ENCODE assay signal across 11 mouse cellular contexts in genomic region chr7:27685220-27685619, GRCm38 (mm10). TPM values are rescaled to one million over a fixed set of nuclear protein-coding genes. Genes with fewer than 3 reads are reported as not detected.
DNase-seq lines count a peak whose midpoint lies in the region; ATAC-seq and TF ChIP-seq lines count a peak whose summit lies in the region.
"Had no signal": no experiment of that assay in that cellular context is flagged by ENCODE, and none has a peak within 500 bp of the region (broad histone marks: within the 10 kb centered on the region; RNA-seq: fewer than 3 reads in every experiment).

No protein-coding gene starts in this region.

- H3K4me2 ChIP-seq in lung, embryonic 14.5 days, result peak overlapping the region; percentile 26; the same call in 1 of the 2 replicates
- peak overlapping the region; percentile 39 for H3K4me2 ChIP-seq in hindbrain, embryonic 14.5 days (replicated peaks)
- H3K4me2 ChIP-seq in neural tube, embryonic 12.5 days (replicated peaks), result peak overlapping the region; percentile 50

- peak; percentile 5 for DNase-seq in lung, embryonic 14.5 days
- no peak for DNase-seq in lung, postnatal 36 days
- no peak for DNase-seq in hindbrain, embryonic 14.5 days (ENCODE audit: low spot score)
- DNase-seq in thymus, postnatal 0 days (ENCODE audit: low spot score), result no peak
- DNase-seq in cerebellum, adult 11-12 months, result no peak
- DNase-seq: adrenal gland, adult 8-10 months; gastrocnemius, adult 2 months; kidney, adult 8-10 months had no signal

- no peak for ATAC-seq in lung, embryonic 14.5 days (ENCODE audit: insufficient read depth)
- no peak for ATAC-seq in hindbrain, embryonic 14.5 days (ENCODE audit: low FRiP score)
- ATAC-seq in neural tube, embryonic 12.5 days (ENCODE audit: low FRiP score, low read depth), result no peak

- H3K4me1 ChIP-seq in lung, embryonic 14.5 days (ENCODE audit: insufficient read depth), result no peaks in the 10 kb centered on the region
- peaks cover 10% of the 10 kb centered on the region; the same call in 1 of the 2 replicates for H3K4me1 ChIP-seq in embryonic fibroblast, embryonic 13.5 days (ENCODE audit: control insufficient read depth, insufficient read depth, low read length)
- peaks cover 13% of the 10 kb centered on the region for H3K4me1 ChIP-seq in hindbrain, embryonic 14.5 days (replicated peaks; ENCODE audit: control insufficient read depth, insufficient read depth, low read length)
- peaks cover 14% of the 10 kb centered on the region for H3K4me1 ChIP-seq in neural tube, embryonic 12.5 days

- H3K4me3 ChIP-seq in lung, embryonic 14.5 days (ENCODE audit: low read depth, low read length), result no peak overlapping the region
- no peak overlapping the region for H3K4me3 ChIP-seq in embryonic fibroblast, embryonic 13.5 days (ENCODE audit: insufficient read depth, low read length)
- H3K4me3 ChIP-seq in hindbrain, embryonic 14.5 days (replicated peaks; ENCODE audit: low read length), result peak overlapping the region; percentile 2; the same call in 1 of the 2 replicates
- 0 out of 2 replicates have a peak overlapping the region, but pooled peaks have one; percentile 7 for H3K4me3 ChIP-seq in neural tube, embryonic 12.5 days
- H3K4me3 ChIP-seq: gastrocnemius, adult 2 months had no signal

- TF ChIP-seq CTCF in lung, embryonic 14.5 days (IDR thresholded peaks at IDR 0.05; ENCODE audit: low read depth), result no peak
- TF ChIP-seq CTCF in embryonic fibroblast, embryonic 13.5 days (IDR thresholded peaks at IDR 0.05; ENCODE audit: borderline replicate concordance, insufficient read depth, low read length), result no peak

- no peak overlapping the region for H3K9ac ChIP-seq in lung, embryonic 14.5 days
- peak overlapping the region; percentile 42 for H3K9ac ChIP-seq in hindbrain, embryonic 14.5 days
- no peak overlapping the region for H3K9ac ChIP-seq in neural tube, embryonic 12.5 days

- no peaks in the 10 kb centered on the region for H3K27me3 ChIP-seq in lung, embryonic 14.5 days (ENCODE audit: insufficient read depth, low read length)
- no peaks in the 10 kb centered on the region for H3K27me3 ChIP-seq in hindbrain, embryonic 14.5 days (ENCODE audit: control insufficient read depth, insufficient read depth, low read length)
- H3K27me3 ChIP-seq in neural tube, embryonic 12.5 days (replicated peaks), result no peaks in the 10 kb centered on the region

- TF ChIP-seq POLR2A in embryonic fibroblast, embryonic 13.5 days (IDR thresholded peaks at IDR 0.05; ENCODE audit: low read depth, low read length), result peak; percentile 24; the same call in 1 of the 2 replicates

- 39% methylated on average over 5 of the region's 5 CpGs for WGBS in lung, embryonic 14.5 days
- WGBS in hindbrain, embryonic 14.5 days, result 45% methylated on average over 5 of the region's 5 CpGs
- WGBS in neural tube, embryonic 12.5 days, result 43% methylated on average over 5 of the region's 5 CpGs

- no peaks in the 10 kb centered on the region for H3K9me3 ChIP-seq in lung, embryonic 14.5 days (ENCODE audit: low read depth, low read length)
- no peaks in the 10 kb centered on the region for H3K9me3 ChIP-seq in hindbrain, embryonic 14.5 days (ENCODE audit: control insufficient read depth, low read length)
- H3K9me3 ChIP-seq in neural tube, embryonic 12.5 days, result no peaks in the 10 kb centered on the region

- no peak overlapping the region for H3K27ac ChIP-seq in lung, embryonic 14.5 days (ENCODE audit: low read depth)
- H3K27ac ChIP-seq in embryonic fibroblast, embryonic 13.5 days (ENCODE audit: insufficient read depth, low read length), result no peak overlapping the region
- H3K27ac ChIP-seq in hindbrain, embryonic 14.5 days, result no peak overlapping the region
- no peak overlapping the region for H3K27ac ChIP-seq in neural tube, embryonic 12.5 days
- H3K27ac ChIP-seq: gastrocnemius, adult 2 months; macrophage had no signal

- no peaks in the 10 kb centered on the region for H3K36me3 ChIP-seq in lung, embryonic 14.5 days (ENCODE audit: insufficient read depth)
- no peaks in the 10 kb centered on the region for H3K36me3 ChIP-seq in hindbrain, embryonic 14.5 days (replicated peaks; ENCODE audit: control insufficient read depth, insufficient read depth)
- H3K36me3 ChIP-seq in neural tube, embryonic 12.5 days, result no peaks in the 10 kb centered on the region

RNA-seq across cellular contexts. Expression of gene Zfp607b, which starts 3.9 kb away (rescaled TPM):
- polyA plus RNA-seq in lung, embryonic 14.5 days (2014; fragmentation: Nextera tagmentation; extraction: Ambion mirVana), result 3.6 and 5.5 TPM in 2 replicates
- polyA plus RNA-seq in embryonic fibroblast, embryonic 13.5 days (2011; ENCODE audit: insufficient read length, low read depth, missing spikeins), result 1.7 and 2.2 TPM in 2 replicates
- 11.8 and 12.5 TPM in 2 replicates for polyA plus RNA-seq in hindbrain, embryonic 14.5 days (2014; fragmentation: Nextera tagmentation; extraction: Ambion mirVana)
- 7.0 and 7.8 TPM in 2 replicates for polyA plus RNA-seq in neural tube, embryonic 12.5 days (2016; fragmentation: Nextera tagmentation; extraction: Ambion mirVana)
- polyA plus RNA-seq in thymus, postnatal 0 days (2015; fragmentation: Nextera tagmentation; extraction: Ambion mirVana), result 2.8 and 3.5 TPM in 2 replicates

RNA-seq across cellular contexts. Expression of gene Map3k10, which starts 10.8 kb away (rescaled TPM):
- 6.9 and 7.3 TPM in 2 replicates for polyA plus RNA-seq in lung, embryonic 14.5 days (2014; fragmentation: Nextera tagmentation; extraction: Ambion mirVana)
- polyA plus RNA-seq in embryonic fibroblast, embryonic 13.5 days (2011; ENCODE audit: insufficient read length, low read depth, missing spikeins), result 26.2 and 28.1 TPM in 2 replicates
- polyA plus RNA-seq in hindbrain, embryonic 14.5 days (2014; fragmentation: Nextera tagmentation; extraction: Ambion mirVana), result 23.5 and 27.2 TPM in 2 replicates
- polyA plus RNA-seq in neural tube, embryonic 12.5 days (2016; fragmentation: Nextera tagmentation; extraction: Ambion mirVana), result 21.1 and 22.2 TPM in 2 replicates
- polyA plus RNA-seq in thymus, postnatal 0 days (2015; fragmentation: Nextera tagmentation; extraction: Ambion mirVana), result 5.2 and 7.2 TPM in 2 replicates

RNA-seq across cellular contexts. Expression of gene Ttc9b, which starts 31.5 kb away (rescaled TPM):
- polyA plus RNA-seq in lung, embryonic 14.5 days (2014; fragmentation: Nextera tagmentation; extraction: Ambion mirVana), result 0.32 and 0.41 TPM in 2 replicates
- polyA plus RNA-seq in embryonic fibroblast, embryonic 13.5 days (2011; ENCODE audit: insufficient read length, low read depth, missing spikeins), result not detected in 2 replicates
- 98.6 and 100 TPM in 2 replicates for polyA plus RNA-seq in hindbrain, embryonic 14.5 days (2014; fragmentation: Nextera tagmentation; extraction: Ambion mirVana)
- polyA plus RNA-seq in neural tube, embryonic 12.5 days (2016; fragmentation: Nextera tagmentation; extraction: Ambion mirVana), result 25.1 and 26.2 TPM in 2 replicates
- polyA plus RNA-seq in thymus, postnatal 0 days (2015; fragmentation: Nextera tagmentation; extraction: Ambion mirVana), result not detected in 2 replicates
- polyA plus RNA-seq: macrophage had no signal

RNA-seq across cellular contexts. Expression of gene Zfp60, which starts 46.0 kb away (rescaled TPM):
- polyA plus RNA-seq in lung, embryonic 14.5 days (2014; fragmentation: Nextera tagmentation; extraction: Ambion mirVana), result 37.5 and 39.3 TPM in 2 replicates
- 18.1 and 23.5 TPM in 2 replicates for polyA plus RNA-seq in embryonic fibroblast, embryonic 13.5 days (2011; ENCODE audit: insufficient read length, low read depth, missing spikeins)
- 92.5 and 99.3 TPM in 2 replicates for polyA plus RNA-seq in hindbrain, embryonic 14.5 days (2014; fragmentation: Nextera tagmentation; extraction: Ambion mirVana)
- 97.2 and 102 TPM in 2 replicates for polyA plus RNA-seq in neural tube, embryonic 12.5 days (2016; fragmentation: Nextera tagmentation; extraction: Ambion mirVana)
- polyA plus RNA-seq in thymus, postnatal 0 days (2015; fragmentation: Nextera tagmentation; extraction: Ambion mirVana), result 13.5 and 14.8 TPM in 2 replicates

Comparison
In these comparisons a context has a peak if more than half of its experiments do, and no peak if none do; other contexts are left out.
1. H3K4me3 ChIP-seq: peak in hindbrain, embryonic 14.5 days (single experiment) and neural tube, embryonic 12.5 days (single experiment); none in lung, embryonic 14.5 days (single experiment) and embryonic fibroblast, embryonic 13.5 days (single experiment).
2. RNA of gene Ttc9b, which starts 31.5 kb away (polyA plus RNA-seq): 98.6 to 100 TPM in hindbrain, embryonic 14.5 days and 25.1 to 26.2 TPM in neural tube, embryonic 12.5 days; 0.32 to 0.41 TPM in lung, embryonic 14.5 days, not detected in thymus, postnatal 0 days and not detected in embryonic fibroblast, embryonic 13.5 days; every median in the first group is over 10 times any median in the second.
3. Peak in every context shown above with its lines, with median percentiles within 50 percentile points of each other: H3K4me2 ChIP-seq.